1 mouse cellular context compared by ENCODE assay signal in the genomic region with DNA sequence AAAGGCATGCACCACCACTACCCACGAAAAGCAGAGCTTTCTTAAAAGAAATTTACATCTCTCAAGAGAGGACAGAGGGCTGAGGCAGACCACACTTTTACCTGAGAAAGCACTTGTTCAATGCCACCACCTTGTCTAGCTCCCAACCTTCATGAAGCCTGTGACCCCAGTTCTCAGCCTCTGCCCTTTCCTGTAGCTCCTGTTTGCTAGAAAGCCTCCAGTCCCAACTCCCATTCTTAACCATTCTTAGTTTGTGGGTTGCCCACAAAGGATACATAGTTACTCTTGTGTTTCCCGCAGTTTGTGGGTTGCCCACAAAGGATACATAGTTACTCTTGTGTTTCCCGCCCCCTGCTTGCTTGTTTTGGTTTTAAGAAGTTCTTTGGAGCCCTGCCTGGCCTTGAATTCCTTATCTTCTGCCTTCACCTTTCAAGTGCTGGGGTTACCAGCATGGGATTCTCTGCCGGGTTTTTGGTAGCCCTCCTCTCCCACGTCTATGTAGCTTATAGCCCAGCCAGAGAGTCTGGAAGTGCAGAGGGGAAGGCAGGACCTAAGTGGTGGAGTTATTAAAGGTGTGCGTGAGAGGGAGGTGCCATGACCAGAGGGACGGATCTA.
A peak's percentile ranks its signal among the peaks of the same experiment; 100 is the strongest.
TF ChIP-seq lines count a peak whose summit lies in the region.

No protein-coding gene starts in this region.

TF ChIP-seq in MEL, 35 proteins besides CTCF, POLR2A, EP300 and RAD21 (continued from another document):
- TF ChIP-seq MXI1 (IDR thresholded peaks at IDR 0.05; ENCODE audit: low read depth, low read length) (peak; percentile 54), BHLHE40 (IDR thresholded peaks at IDR 0.05; ENCODE audit: borderline replicate concordance, low read depth, low read length) (no peak), MAFK (IDR thresholded peaks at IDR 0.05; ENCODE audit: borderline replicate concordance, low read depth, low read length) (no peak), TBP (IDR thresholded peaks at IDR 0.05; ENCODE audit: low read depth, low read length) (no peak), TCF12 (IDR thresholded peaks at IDR 0.05; ENCODE audit: low read depth, low read length) (peak; percentile 52; the same call in 1 of the 2 replicates), MYC (IDR thresholded peaks at IDR 0.05; ENCODE audit: low read depth, low read length) (no peak), MYB (IDR thresholded peaks at IDR 0.05; ENCODE audit: low read depth, low read length) (no peak), GATA1 (IDR thresholded peaks at IDR 0.05; ENCODE audit: low read depth, low read length) (peak; percentile 68), POLR2AphosphoS5 (IDR thresholded peaks at IDR 0.05; ENCODE audit: borderline replicate concordance, low read depth, low read length) (no peak), UBTF (IDR thresholded peaks at IDR 0.05; ENCODE audit: borderline replicate concordance, insufficient read depth, low read depth, low read length) (0 out of 2 replicates have a peak, but pooled peaks have one; percentile 43)
